Mouse (Mus musculus): ENCODE data around the gene Snx8. TPM values are rescaled to one million over a fixed set of nuclear protein-coding genes. Genes with fewer than 3 reads are reported as not detected.

Gene Snx8
- total and polyA plus RNA-seq, 3 experiments = 10.5 to 15.8 (median 12.0) TPM

GRCm38 (mm10) chr5:140333631-140334030 lies 55.4 kb downstream of the Snx8 start:
- peaks cover 3% of the 10 kb centered on the region for H3K4me1 ChIP-seq (ENCODE audit: control insufficient read depth, insufficient read depth, low read length)
- no peaks in the 10 kb centered on the region for H3K27me3 ChIP-seq (ENCODE audit: control insufficient read depth, insufficient read depth, low read length)
- DNase-seq = no peak
- peak; percentile 41 for TF ChIP-seq CTCF (IDR thresholded peaks at IDR 0.05)
- no peak for TF ChIP-seq EP300 (IDR thresholded peaks at IDR 0.05; ENCODE audit: insufficient read depth, low read depth, low read length)
- no peak overlapping the region for H3K4me3 ChIP-seq
- 46% methylated on average over 2 of the region's 2 CpGs for WGBS
- H3K79me2 ChIP-seq (replicated peaks; ENCODE audit: control insufficient read depth, insufficient read depth, low read length) = no peaks in the 10 kb centered on the region
- intact Hi-C loops (cut with DNase I) = loop anchor here (5.0 kb wide), 1 partner anchor 54 kb away; the partner anchor contains the start of gene Snx8
- no peak overlapping the region for H3K9ac ChIP-seq (ENCODE audit: low read depth, low read length)
- H3K36me3 ChIP-seq (ENCODE audit: control insufficient read depth, insufficient read depth, low read length) = no peaks in the 10 kb centered on the region
- H3K27ac ChIP-seq = no peak overlapping the region

GRCm38 (mm10) chr5:140332519-140332918 lies 56.5 kb downstream of the Snx8 start:
- Histone ChIP-seq H3K36me3 (ENCODE audit: control insufficient read depth, insufficient read depth, low read length) (no peaks in the 10 kb centered on the region), H3K79me2 (replicated peaks; ENCODE audit: control insufficient read depth, insufficient read depth, low read length) (no peaks in the 10 kb centered on the region), H3K9ac (ENCODE audit: low read depth, low read length) (no peak overlapping the region), H3K27ac (no peak overlapping the region), H3K4me1 (ENCODE audit: control insufficient read depth, insufficient read depth, low read length) (peaks cover 3% of the 10 kb centered on the region), H3K27me3 (ENCODE audit: control insufficient read depth, insufficient read depth, low read length) (no peaks in the 10 kb centered on the region), H3K4me3 (no peak overlapping the region)
- 63% methylated on average over 4 of the region's 4 CpGs for WGBS
- no peak for TF ChIP-seq CTCF (IDR thresholded peaks at IDR 0.05)
- TF ChIP-seq POLR2A (IDR thresholded peaks at IDR 0.05; ENCODE audit: insufficient read depth, low read depth, low read length) = no peak
- no peak for TF ChIP-seq EP300 (IDR thresholded peaks at IDR 0.05; ENCODE audit: insufficient read depth, low read depth, low read length)
- intact Hi-C loops (cut with DNase I) = loop anchor here (5.0 kb wide), 1 partner anchor 55 kb away; the partner anchor contains the start of gene Snx8
- no peak for DNase-seq

- TF ChIP-seq EP300 (IDR thresholded peaks at IDR 0.05; ENCODE audit: insufficient read depth, low read depth, low read length) (no peak), POLR2A (IDR thresholded peaks at IDR 0.05; ENCODE audit: insufficient read depth, low read depth, low read length) (peak; percentile 91), CTCF (IDR thresholded peaks at IDR 0.05) (peak; percentile 92)
- Histone ChIP-seq H3K27me3 (ENCODE audit: control insufficient read depth, insufficient read depth, low read length) (no peaks in the 10 kb centered on the region), H3K9ac (ENCODE audit: low read depth, low read length) (peak within 1 kb of the TSS; percentile 69), H3K4me1 (ENCODE audit: control insufficient read depth, insufficient read depth, low read length) (peaks cover 3% of the 10 kb centered on the region), H3K79me2 (replicated peaks; ENCODE audit: control insufficient read depth, insufficient read depth, low read length) (no peaks in the 10 kb centered on the region), H3K27ac (peak within 1 kb of the TSS; percentile 75), H3K4me3 (peak within 1 kb of the TSS; percentile 71), H3K36me3 (ENCODE audit: control insufficient read depth, insufficient read depth, low read length) (no peaks in the 10 kb centered on the region)
- intact Hi-C loops (cut with DNase I) = loop anchor here (5.0 kb wide), 1 partner anchor 55 kb away; the partner anchor contains the start of gene Snx8
- 2% methylated on average over 39 of the region's 39 CpGs for WGBS
- peak; percentile 88 to 91 for DNase-seq
Observed at GRCm38 (mm10) chr5:140331615-140332512, 57.2 kb downstream of the Snx8 start, which contains the start of gene Mrm2. Gene Mrm2 (minus strand): TSS chr5:140331898.

- no peak for DNase-seq
- 63% methylated on average over 5 of the region's 5 CpGs for WGBS
- H3K4me3 ChIP-seq = no peak overlapping the region
- peaks cover 2% of the 10 kb centered on the region for H3K4me1 ChIP-seq (ENCODE audit: control insufficient read depth, insufficient read depth, low read length)
- TF ChIP-seq POLR2A (IDR thresholded peaks at IDR 0.05; ENCODE audit: insufficient read depth, low read depth, low read length) = no peak
- TF ChIP-seq CTCF (IDR thresholded peaks at IDR 0.05) = no peak
- no peak for TF ChIP-seq EP300 (IDR thresholded peaks at IDR 0.05; ENCODE audit: insufficient read depth, low read depth, low read length)
- no peaks in the 10 kb centered on the region for H3K27me3 ChIP-seq (ENCODE audit: control insufficient read depth, insufficient read depth, low read length)
- intact Hi-C loops (cut with DNase I) = no loop called here
- no peaks in the 10 kb centered on the region for H3K36me3 ChIP-seq (ENCODE audit: control insufficient read depth, insufficient read depth, low read length)
- no peak overlapping the region for H3K9ac ChIP-seq (ENCODE audit: low read depth, low read length)
- H3K27ac ChIP-seq = no peak overlapping the region
- H3K79me2 ChIP-seq (replicated peaks; ENCODE audit: control insufficient read depth, insufficient read depth, low read length) = peaks cover 3% of the 10 kb centered on the region
Observed at GRCm38 (mm10) chr5:140324058-140324457, 65.0 kb downstream of the Snx8 start.

GRCm38 (mm10) chr5:140321756-140322575 lies 67.1 kb downstream of the Snx8 start:
- Histone ChIP-seq H3K4me3 (peak overlapping the region; percentile 64), H3K27ac (peak overlapping the region; percentile 91), H3K27me3 (ENCODE audit: control insufficient read depth, insufficient read depth, low read length) (no peaks in the 10 kb centered on the region), H3K36me3 (ENCODE audit: control insufficient read depth, insufficient read depth, low read length) (no peaks in the 10 kb centered on the region), H3K9ac (ENCODE audit: low read depth, low read length) (peak overlapping the region; percentile 90), H3K79me2 (replicated peaks; ENCODE audit: control insufficient read depth, insufficient read depth, low read length) (peaks cover 6% of the 10 kb centered on the region), H3K4me1 (ENCODE audit: control insufficient read depth, insufficient read depth, low read length) (peaks cover 2% of the 10 kb centered on the region)
- intact Hi-C loops (cut with DNase I) = no loop called here
- no peak for DNase-seq
- TF ChIP-seq CTCF (IDR thresholded peaks at IDR 0.05) = no peak
- 0 out of 2 replicates have a peak, but pooled peaks have one; percentile 26 for TF ChIP-seq EP300 (IDR thresholded peaks at IDR 0.05; ENCODE audit: insufficient read depth, low read depth, low read length)
- TF ChIP-seq POLR2A (IDR thresholded peaks at IDR 0.05; ENCODE audit: insufficient read depth, low read depth, low read length) = no peak
- WGBS = under 1% methylated on average over 17 of the region's 17 CpGs
